Comparison of ENCODE assay signal across 29 mouse cellular contexts in genomic region chr10:119607501-119607900, GRCm38 (mm10).
"Had no signal": no experiment of that assay in that cellular context is flagged by ENCODE, and none has a peak within 500 bp of the region (broad histone marks: within the 10 kb centered on the region; RNA-seq: fewer than 3 reads in every experiment).

No protein-coding gene starts in this region.

- H3K4me2 ChIP-seq: heart, embryonic 11.5 days; heart, embryonic 12.5 days; heart, embryonic 13.5 days; heart, embryonic 15.5 days; hindbrain, embryonic 12.5 days; hindbrain, embryonic 13.5 days; hindbrain, embryonic 14.5 days; hindbrain, embryonic 15.5 days; intestine, embryonic 15.5 days; kidney, embryonic 15.5 days had no signal

- H3K4me3 ChIP-seq: heart, embryonic 12.5 days; heart, embryonic 13.5 days; heart, embryonic 15.5 days; hindbrain, embryonic 10.5 days; hindbrain, embryonic 12.5 days; hindbrain, embryonic 13.5 days; hindbrain, embryonic 15.5 days; intestine, embryonic 15.5 days; kidney, embryonic 15.5 days; layer of hippocampus, adult 2 months; left cerebral cortex, adult 2 months had no signal

- H3K27me3 ChIP-seq: heart, embryonic 12.5 days; heart, embryonic 13.5 days; heart, embryonic 15.5 days; hindbrain, embryonic 12.5 days; hindbrain, embryonic 13.5 days; hindbrain, embryonic 15.5 days; intestine, embryonic 15.5 days; kidney, embryonic 15.5 days had no signal

- H3K36me3 ChIP-seq: heart, embryonic 12.5 days; heart, embryonic 13.5 days; heart, embryonic 15.5 days; hindbrain, embryonic 10.5 days; hindbrain, embryonic 12.5 days; hindbrain, embryonic 13.5 days; hindbrain, embryonic 15.5 days; intestine, embryonic 15.5 days; kidney, embryonic 15.5 days had no signal

- DNase-seq: heart, postnatal 10 days; heart, postnatal 14 days; heart, postnatal 36 days; heart, postnatal 4 days; kidney, adult 11 months; kidney, adult 18-20 months; kidney, adult 2 months; kidney, adult 8-10 months; kidney, adult 9 months; kidney, postnatal 10 days; kidney, postnatal 14 days; kidney, postnatal 25 days; kidney, postnatal 36 days; kidney, postnatal 4 days; layer of hippocampus, adult 9-11 months; layer of hippocampus, postnatal 36 days had no signal
